Mouse (Mus musculus) small intestine, adult 2 months (tissue): ENCODE results near the gene Cnbp.

Experiments used
- CTCF ChIP-seq: fragments of 200-500 bp; IDR thresholded peaks from 2 replicates; pipeline ENCODE4 v1.5.1; 2012; ENCODE audit warnings: low read depth, mild to moderate bottlenecking, control low read depth, inconsistent platforms, low read length, moderate library complexity, mixed read lengths; ENCODE audit not compliant: insufficient replicate concordance, insufficient read length; ENCODE audit errors: extremely low read depth
- POLR2A ChIP-seq: fragments of 200-500 bp; IDR thresholded peaks from 2 replicates; pipeline ENCODE4 v1.6.1; 2012; ENCODE audit warnings: low read depth, mild to moderate bottlenecking, control low read depth, inconsistent platforms, low read length, moderate library complexity

DNA sequence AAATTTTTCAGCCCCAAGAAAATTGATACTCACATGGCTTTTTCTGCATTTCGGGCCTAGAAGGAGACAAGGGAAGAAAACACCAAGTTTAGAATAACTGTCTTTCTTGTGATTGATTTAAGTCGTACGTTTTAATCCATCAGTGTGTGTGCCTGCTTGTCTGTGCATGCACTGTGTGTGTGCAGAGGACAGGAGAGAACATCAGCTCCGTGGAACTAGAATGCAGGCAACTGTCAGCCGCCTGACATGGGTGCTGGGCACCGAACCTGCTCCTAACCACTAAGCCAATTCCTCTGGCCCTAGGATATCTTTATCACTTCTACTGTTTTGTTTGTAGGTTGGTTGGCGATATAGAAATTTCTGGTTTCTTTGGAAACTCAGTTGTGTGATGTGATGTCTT is 15.2 kb downstream of the Cnbp start, which contains the start of gene Gm45140:
- no peak for TF ChIP-seq POLR2A
- TF ChIP-seq CTCF: no peak
